Mouse (Mus musculus) heart, embryonic 14.5 days (tissue): ENCODE measurements around the gene Cldn19. TPM values are rescaled to one million over a fixed set of nuclear protein-coding genes. Genes with fewer than 3 reads are reported as not detected.

Experiments
- ATAC-seq: fragments of 200-750 bp; cut with Nextera tagmentation; 2 replicates; pipeline ENCODE4 v1.8.0; 2017; ENCODE audit warnings: low read depth, moderate TSS enrichment; ENCODE audit not compliant: insufficient number of reproducible peaks, insufficient read depth, low FRiP score
- H3K27ac ChIP-seq, 2 experiments: fragments of 200-500 bp in 1 of 2; fragments of 300-500 bp in 1 of 2; sonication (generic) in 1 of 2; replicated peaks in 1 of 2; 2 replicates each; pipeline ENCODE4 v1.5.1; 2012 to 2014; ENCODE audit warnings: low read depth in 2 of 2, low read length in 2 of 2, control low read depth in 1 of 2, mild to moderate bottlenecking in 1 of 2, mixed read lengths in 1 of 2; ENCODE audit not compliant: control insufficient read depth in 1 of 2, insufficient read depth in 1 of 2
- H3K27me3 ChIP-seq: fragments of 300-500 bp; sonication (generic); 2 replicates; pipeline ENCODE4 v1.6.1; 2014; ENCODE audit warnings: mild to moderate bottlenecking, low read length, control low read depth; ENCODE audit not compliant: control insufficient read depth, insufficient read depth
- H3K36me3 ChIP-seq: fragments of 300-500 bp; sonication (generic); 2 replicates; pipeline ENCODE4 v1.6.1; 2014; ENCODE audit warnings: mild to moderate bottlenecking, control low read depth, low read length, mixed read lengths; ENCODE audit not compliant: control insufficient read depth, insufficient read depth
- H3K4me1 ChIP-seq, 2 experiments: fragments of 200-500 bp in 1 of 2; fragments of 300-500 bp in 1 of 2; sonication (generic) in 1 of 2; 2 replicates each; pipeline ENCODE4 v1.6.1; 2012 to 2014; ENCODE audit warnings: low read length in 2 of 2, control low read depth in 1 of 2, mixed read lengths in 1 of 2; ENCODE audit not compliant: control insufficient read depth in 2 of 2, insufficient read depth in 2 of 2
- H3K4me2 ChIP-seq: fragments of 300-500 bp; sonication (generic); 2 replicates; pipeline ENCODE4 v1.6.1; 2014; ENCODE audit warnings: mild to moderate bottlenecking, low read length
- H3K4me3 ChIP-seq, 2 experiments: fragments of 200-500 bp in 1 of 2; fragments of 300-500 bp in 1 of 2; sonication (generic) in 1 of 2; 2 replicates each; pipeline ENCODE4 v1.5.1; 2012 to 2014; ENCODE audit warnings: low read length in 2 of 2, mild to moderate bottlenecking in 2 of 2, control low read depth in 1 of 2, low read depth in 1 of 2, moderate library complexity in 1 of 2; ENCODE audit not compliant: control insufficient read depth in 1 of 2, insufficient read depth in 1 of 2
- H3K9ac ChIP-seq: fragments of 300-500 bp; sonication (generic); 2 replicates; pipeline ENCODE4 v1.6.1; 2014; ENCODE audit warnings: mild to moderate bottlenecking, low read length
- H3K9me3 ChIP-seq: fragments of 300-500 bp; sonication (generic); 2 replicates; pipeline ENCODE4 v1.6.1; 2016; ENCODE audit warnings: low read length, control low read depth; ENCODE audit not compliant: control insufficient read depth
- WGBS: fragments of 180-500 bp; shearing (Covaris S2); extraction: QIAGEN DNeasy Blood & Tissue Kit; methylation state at CpG from one replicate; pipeline ENCODE4 v1.1.7; 2014; 5-methylcytosine and 5-hydroxymethylcytosine counted together
- polyA plus RNA-seq: library from polyadenylated mRNA; unstranded; fragments of >200 nt; fragmentation: Nextera tagmentation; extraction: Ambion mirVana; gene quantifications from 2 replicates; pipeline ENCODE4 v1.2.1, GENCODE M21; 2014

Cldn19 gene
- not detected in 2 replicates for polyA plus RNA-seq

- WGBS: 79% methylated on average over 12 of the region's 12 CpGs
- no peak within 1 kb of the TSS for H3K9ac ChIP-seq
- H3K4me1 ChIP-seq: peaks cover 9 to 15% of the 10 kb centered on the region in 2 experiments; a peak in 3 of 4 replicates
- H3K27me3 ChIP-seq: no peaks in the 10 kb centered on the region
- no peak within 1 kb of the TSS for H3K27ac ChIP-seq
- H3K9me3 ChIP-seq: no peaks in the 10 kb centered on the region
- H3K4me2 ChIP-seq: no peak within 1 kb of the TSS
- no peak for ATAC-seq
- no peaks in the 10 kb centered on the region for H3K36me3 ChIP-seq
- H3K4me3 ChIP-seq: no peak within 1 kb of the TSS
Measured at GRCm38 (mm10) chr4:119255351-119255750, at the start of gene Cldn19. Gene Cldn19, plus strand, starts transcription at chr4:119255414.

DNA sequence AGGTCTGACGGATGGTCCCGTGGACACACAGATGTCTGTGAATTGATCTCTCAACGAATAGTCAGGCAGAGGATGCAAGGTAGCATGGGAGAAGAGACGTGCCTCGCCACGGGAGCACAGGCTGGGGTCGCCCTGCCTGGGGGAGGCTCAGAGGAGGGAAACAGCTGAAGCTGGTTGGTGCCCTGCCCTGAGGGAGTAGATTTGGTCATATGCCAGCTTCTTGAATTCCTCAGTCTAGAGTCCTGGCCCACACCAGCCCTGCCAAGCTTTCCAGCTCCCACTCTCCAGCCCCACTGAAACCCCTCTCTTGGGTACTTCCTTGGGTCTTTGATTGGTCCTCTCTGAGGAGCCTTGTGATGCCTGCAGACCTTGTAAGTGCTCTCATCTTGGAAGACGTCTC is 38.5 kb upstream of the Cldn19 start:
- no peaks in the 10 kb centered on the region for H3K27me3 ChIP-seq
- peak; percentile 68; the same call in 1 of the 2 replicates for ATAC-seq
- 67% methylated on average over 8 of the region's 8 CpGs for WGBS

DNA sequence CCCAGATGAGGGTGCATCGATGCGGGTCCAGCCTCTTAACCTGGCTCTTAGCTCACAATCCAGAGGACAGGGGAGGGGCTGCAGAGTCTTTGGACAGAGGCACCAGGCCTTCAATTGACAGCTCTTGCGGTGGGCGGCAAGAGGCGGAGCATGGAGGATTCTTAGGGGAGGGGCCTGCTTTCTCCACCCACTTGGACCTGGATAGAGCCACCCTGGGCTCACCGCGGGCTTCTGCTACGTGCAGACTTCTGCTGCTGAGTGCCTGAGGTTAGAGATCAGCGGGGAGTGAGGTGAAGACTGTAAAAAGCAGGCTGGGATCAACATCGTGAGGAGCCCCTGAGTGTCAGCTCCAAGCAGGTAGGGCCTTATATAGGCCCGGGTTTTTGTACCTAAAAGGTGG is 37.0 kb upstream of the Cldn19 start, which contains the start of gene Tmem269:
Gene Tmem269, minus strand, starts transcription at position 49 of the 400 bp plus-strand sequence.
- H3K4me3 ChIP-seq: no peak within 1 kb of the TSS

More for the DNA sequence above, 38.5 kb upstream of the Cldn19 start:
- Histone ChIP-seq H3K27ac (no peak overlapping the region), H3K36me3 (no peaks in the 10 kb centered on the region), H3K4me2 (no peak overlapping the region), H3K9me3 (no peaks in the 10 kb centered on the region), H3K4me1 (peaks cover 15 to 18% of the 10 kb centered on the region in 2 experiments; a peak in 3 of 4 replicates), H3K9ac (no peak overlapping the region), H3K4me3 (no peak overlapping the region)

GRCm38 (mm10) chr4:119223696-119224095 is 31.5 kb upstream of the Cldn19 start:
- Histone ChIP-seq H3K27me3 (no peaks in the 10 kb centered on the region), H3K4me3 (no peak overlapping the region), H3K4me1 (no peaks in the 10 kb centered on the region; a peak in 1 of 4 replicates), H3K36me3 (peaks cover 49% of the 10 kb centered on the region), H3K4me2 (no peak overlapping the region), H3K9ac (no peak overlapping the region), H3K27ac (no peak overlapping the region), H3K9me3 (no peaks in the 10 kb centered on the region)
- 86% methylated on average over 1 of the region's 1 CpGs for WGBS
- ATAC-seq: no peak

More for the DNA sequence above, 37.0 kb upstream of the Cldn19 start, which contains the start of gene Tmem269:
- Histone ChIP-seq H3K9me3 (no peaks in the 10 kb centered on the region), H3K9ac (no peak within 1 kb of the TSS), H3K27me3 (no peaks in the 10 kb centered on the region), H3K36me3 (0 out of 2 replicates have a peak, but pooled peaks cover 3% of the 10 kb centered on the region), H3K4me1 (peaks cover 15 to 18% of the 10 kb centered on the region in 2 experiments; a peak in 3 of 4 replicates), H3K27ac (no peak within 1 kb of the TSS), H3K4me2 (no peak within 1 kb of the TSS)
- 9% methylated on average over 11 of the region's 11 CpGs for WGBS
- no peak for ATAC-seq

DNA sequence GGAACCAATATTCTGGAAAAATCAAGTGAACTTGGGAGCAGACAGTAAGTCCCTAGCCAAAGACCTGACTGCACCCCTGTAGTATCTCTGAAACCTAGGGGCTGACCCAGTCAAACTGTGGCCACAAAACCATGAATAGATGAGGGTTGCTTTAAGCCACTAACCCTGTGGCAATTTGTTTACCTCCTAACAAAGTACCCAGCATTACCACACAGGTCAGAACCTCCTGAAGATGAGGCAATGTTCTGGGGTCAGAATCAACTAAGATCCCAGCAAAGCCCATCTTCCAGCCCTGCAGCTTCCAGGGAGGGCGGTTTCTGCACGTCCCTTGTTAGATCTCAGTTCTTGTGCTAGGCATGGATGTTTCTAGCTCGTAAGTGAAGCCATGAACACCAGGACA is 30.7 kb upstream of the Cldn19 start:
- H3K4me2 ChIP-seq: no peak overlapping the region

DNA sequence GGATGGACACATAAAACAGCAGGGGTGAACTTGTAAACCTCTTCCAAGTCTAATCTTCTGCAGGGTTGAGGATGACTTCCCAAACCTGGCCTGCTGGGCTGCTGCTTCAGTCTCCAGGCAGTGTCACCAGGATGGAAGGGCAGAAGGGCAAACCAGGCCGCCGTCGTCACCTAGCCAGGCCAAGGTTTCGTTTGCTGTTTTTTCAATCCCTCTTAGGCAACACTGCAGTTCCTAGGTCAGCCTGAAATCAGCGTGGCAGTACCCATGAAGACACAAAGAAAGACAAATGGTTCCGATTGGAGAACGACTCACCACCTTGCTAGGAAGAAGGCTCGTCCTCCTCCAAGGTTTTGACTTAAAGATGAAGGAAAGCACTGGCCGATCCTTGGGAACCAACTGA is 29.5 kb upstream of the Cldn19 start:
- H3K36me3 ChIP-seq: peaks cover 49% of the 10 kb centered on the region
- H3K4me3 ChIP-seq: no peak overlapping the region
- H3K27ac ChIP-seq: no peak overlapping the region
- no peak for ATAC-seq
- no peak overlapping the region for H3K4me2 ChIP-seq
- no peaks in the 10 kb centered on the region for H3K4me1 ChIP-seq
- no peaks in the 10 kb centered on the region for H3K27me3 ChIP-seq
- WGBS: 86% methylated on average over 9 of the region's 9 CpGs
- no peak overlapping the region for H3K9ac ChIP-seq
- no peaks in the 10 kb centered on the region for H3K9me3 ChIP-seq

More for the DNA sequence above, 30.7 kb upstream of the Cldn19 start:
- H3K4me1 ChIP-seq: no peaks in the 10 kb centered on the region
- ATAC-seq: no peak
- H3K9me3 ChIP-seq: no peaks in the 10 kb centered on the region
- H3K36me3 ChIP-seq: peaks cover 49% of the 10 kb centered on the region
- H3K27ac ChIP-seq: no peak overlapping the region
- no peaks in the 10 kb centered on the region for H3K27me3 ChIP-seq
- whole genome bisulfite sequencing: 91% methylated on average over 3 of the region's 3 CpGs
- H3K4me3 ChIP-seq: no peak overlapping the region
- H3K9ac ChIP-seq: no peak overlapping the region

GRCm38 (mm10) chr4:119226751-119227150 is 28.5 kb upstream of the Cldn19 start:
- H3K4me1 ChIP-seq: peaks cover 0 to 5% of the 10 kb centered on the region in 2 experiments; a peak in 2 of 4 replicates
- no peaks in the 10 kb centered on the region for H3K27me3 ChIP-seq
- H3K4me2 ChIP-seq: no peak overlapping the region
- 94% methylated on average over 11 of the region's 11 CpGs for WGBS
- H3K36me3 ChIP-seq: peaks cover 49% of the 10 kb centered on the region
- no peak overlapping the region for H3K4me3 ChIP-seq
- H3K9ac ChIP-seq: no peak overlapping the region
- H3K27ac ChIP-seq: no peak overlapping the region
- no peak for ATAC-seq
- H3K9me3 ChIP-seq: no peaks in the 10 kb centered on the region
